23 mouse cellular contexts compared by ENCODE assay signal in genomic region chr12:16669176-16669575, GRCm38 (mm10). TPM values are rescaled to one million over a fixed set of nuclear protein-coding genes. Genes with fewer than 3 reads are reported as not detected.
DNase-seq lines count a peak whose midpoint lies in the region; ATAC-seq lines count a peak whose summit lies in the region.
"Had no signal": no experiment of that assay in that cellular context is flagged by ENCODE, and none has a peak within 500 bp of the region (broad histone marks: within the 10 kb centered on the region; RNA-seq: fewer than 3 reads in every experiment).

No protein-coding gene starts in this region.

- no peaks in the 10 kb centered on the region for H3K9me3 ChIP-seq in embryonic facial prominence, embryonic 11.5 days (replicated peaks; ENCODE audit: control insufficient read depth, low read length)
- no peaks in the 10 kb centered on the region for H3K9me3 ChIP-seq in midbrain, embryonic 14.5 days (ENCODE audit: control insufficient read depth, low read length)
- H3K9me3 ChIP-seq: forebrain, embryonic 15.5 days; heart, embryonic 12.5 days; hindbrain, embryonic 10.5 days had no signal

- no peaks in the 10 kb centered on the region for H3K4me1 ChIP-seq in embryonic facial prominence, embryonic 11.5 days (ENCODE audit: control insufficient read depth, insufficient read depth, low read length)
- no peaks in the 10 kb centered on the region for H3K4me1 ChIP-seq in midbrain, embryonic 14.5 days (ENCODE audit: control insufficient read depth, insufficient read depth, low read length)

- H3K36me3 ChIP-seq in embryonic facial prominence, embryonic 11.5 days (replicated peaks; ENCODE audit: control insufficient read depth, insufficient read depth, low read depth, low read length), result no peaks in the 10 kb centered on the region
- H3K36me3 ChIP-seq in midbrain, embryonic 14.5 days (ENCODE audit: control insufficient read depth, insufficient read depth, low read length), result 0 out of 2 replicates have a peak, but pooled peaks cover 4% of the 10 kb centered on the region
- H3K36me3 ChIP-seq: forebrain, embryonic 15.5 days had no signal

- 66% methylated on average over 3 of the region's 3 CpGs for WGBS in embryonic facial prominence, embryonic 11.5 days
- 58% methylated on average over 3 of the region's 3 CpGs for WGBS in midbrain, embryonic 14.5 days

- no peak overlapping the region for H3K4me2 ChIP-seq in embryonic facial prominence, embryonic 11.5 days (ENCODE audit: low read depth, low read length)
- H3K4me2 ChIP-seq in midbrain, embryonic 14.5 days (ENCODE audit: low read length), result no peak overlapping the region
- H3K4me2 ChIP-seq: forebrain, embryonic 15.5 days; heart, embryonic 12.5 days; hindbrain, embryonic 14.5 days had no signal

- peak; percentile 41; the same call in 1 of the 2 replicates for ATAC-seq in frontal cortex, adult (ENCODE audit: low TSS enrichment)
- ATAC-seq in embryonic facial prominence, embryonic 11.5 days (replicated peaks; ENCODE audit: insufficient number of reproducible peaks, low FRiP score, low TSS enrichment, low read depth), result no peak
- ATAC-seq in midbrain, embryonic 14.5 days (ENCODE audit: low FRiP score, low TSS enrichment), result no peak
- ATAC-seq: CD4-positive, CD25-positive, alpha-beta regulatory T cell, adult 4 months; forebrain, embryonic 15.5 days; Patski had no signal

- H3K9ac ChIP-seq in embryonic facial prominence, embryonic 11.5 days (replicated peaks; ENCODE audit: low read length), result no peak overlapping the region
- H3K9ac ChIP-seq in midbrain, embryonic 14.5 days (replicated peaks; ENCODE audit: low read length), result no peak overlapping the region
- H3K9ac ChIP-seq: forebrain, embryonic 15.5 days; heart, embryonic 12.5 days; hindbrain, embryonic 14.5 days had no signal

- H3K27ac ChIP-seq in embryonic facial prominence, embryonic 11.5 days (replicated peaks; ENCODE audit: low read depth, low read length), result no peak overlapping the region
- H3K27ac ChIP-seq in midbrain, embryonic 14.5 days (replicated peaks; ENCODE audit: low read depth, low read length), result no peak overlapping the region
- H3K27ac ChIP-seq: forebrain, embryonic 15.5 days; heart, adult 2 months; hindbrain, embryonic 10.5 days; hindbrain, embryonic 14.5 days had no signal

- no peak for DNase-seq in frontal cortex, adult 2 months (ENCODE audit: extremely low spot score in 1 of 2, low spot score in 1 of 2)
- DNase-seq in R1 (ENCODE audit: low read depth, low spot score) (peak; percentile 69), liver (no peak)
- peak; percentile 35 for DNase-seq in embryonic facial prominence, embryonic 11.5 days (ENCODE audit: low spot score)
- DNase-seq in midbrain, embryonic 14.5 days, result peak; percentile 6
- DNase-seq in layer of hippocampus, adult 9-10 months (ENCODE audit: low spot score), result no peak
- no peak for DNase-seq in layer of hippocampus, adult 11-12 months (ENCODE audit: low spot score)
- DNase-seq: adrenal gland, adult 8-10 months; adrenal gland, postnatal 36 days; B cell, adult 2 months; cerebellum, adult 11 months; cerebellum, adult 9-10 months; cerebellum, postnatal 25 days; gastrocnemius, postnatal 14 days; heart, adult 2 months had no signal

- no peaks in the 10 kb centered on the region for H3K27me3 ChIP-seq in embryonic facial prominence, embryonic 11.5 days (ENCODE audit: control insufficient read depth, insufficient read depth, low read length)
- H3K27me3 ChIP-seq in midbrain, embryonic 14.5 days (ENCODE audit: control insufficient read depth, insufficient read depth, low read length), result no peaks in the 10 kb centered on the region
- H3K27me3 ChIP-seq: forebrain, embryonic 15.5 days; heart, embryonic 12.5 days had no signal

- no peak overlapping the region for H3K4me3 ChIP-seq in embryonic facial prominence, embryonic 11.5 days (ENCODE audit: low read depth, low read length)
- no peak overlapping the region for H3K4me3 ChIP-seq in midbrain, embryonic 14.5 days (replicated peaks; ENCODE audit: low read depth, low read length)
- H3K4me3 ChIP-seq: forebrain, embryonic 15.5 days; heart, adult 2 months; heart, embryonic 12.5 days; hindbrain, embryonic 10.5 days had no signal

RNA-seq across cellular contexts. Expression of gene Ntsr2, which starts 16.0 kb away (rescaled TPM):
- 273 and 311 TPM in 2 replicates for polyA plus RNA-seq in frontal cortex, adult 2 months (2012; rRNA removed)
- polyA plus RNA-seq in embryonic facial prominence, embryonic 11.5 days (2014; fragmentation: Nextera tagmentation; extraction: Ambion mirVana), result not detected in 2 replicates
- polyA plus RNA-seq in midbrain, embryonic 14.5 days (2014; fragmentation: Nextera tagmentation; extraction: Ambion mirVana), result 1.00 and 1.1 TPM in 2 replicates
- polyA plus RNA-seq: CD4-positive, CD25-positive, alpha-beta regulatory T cell, adult 4 months; forebrain, embryonic 11.5 days; heart, embryonic 12.5 days; hindbrain, embryonic 10.5 days; Patski had no signal

RNA-seq across cellular contexts. Expression of gene Lpin1, which starts 58.4 kb away (rescaled TPM):
- polyA plus RNA-seq in frontal cortex, adult 2 months (2012; rRNA removed), result 20.5 and 21.2 TPM in 2 replicates
- 6.9 and 7.8 TPM in 2 replicates for polyA plus RNA-seq in embryonic facial prominence, embryonic 11.5 days (2014; fragmentation: Nextera tagmentation; extraction: Ambion mirVana)
- polyA plus RNA-seq in midbrain, embryonic 14.5 days (2014; fragmentation: Nextera tagmentation; extraction: Ambion mirVana), result 21.0 and 27.1 TPM in 2 replicates

Comparison
In these comparisons a context has a peak if more than half of its experiments do, and no peak if none do; other contexts are left out.
1. DNase-seq: peak in R1 (single experiment), embryonic facial prominence, embryonic 11.5 days (single experiment) and midbrain, embryonic 14.5 days (single experiment); none in frontal cortex, adult 2 months (0 of 2), layer of hippocampus, adult 9-10 months (single experiment), layer of hippocampus, adult 11-12 months (single experiment) and liver (single experiment).
2. RNA of gene Ntsr2, which starts 16.0 kb away (polyA plus RNA-seq): 273 to 311 TPM in frontal cortex, adult 2 months; 1.00 to 1.1 TPM in midbrain, embryonic 14.5 days and not detected in embryonic facial prominence, embryonic 11.5 days; every median in the first group is over 100 times any median in the second.